Mouse (Mus musculus) cortical plate, adult 2 months (tissue): ENCODE measurements around the gene Cxcr5.

Experiments
- CTCF ChIP-seq: fragments of 200-500 bp; IDR thresholded peaks from 2 replicates; pipeline ENCODE4 v1.5.1; 2011; ENCODE audit warnings: mild to moderate bottlenecking, control low read depth, low read length; ENCODE audit not compliant: insufficient read depth; ENCODE audit errors: extremely low read depth
- POLR2A ChIP-seq: fragments of 200-500 bp; IDR thresholded peaks from 2 replicates; pipeline ENCODE4 v1.6.1; 2011; ENCODE audit warnings: mild to moderate bottlenecking, low read length, control low read depth; ENCODE audit not compliant: insufficient read depth; ENCODE audit errors: extremely low read depth

DNA sequence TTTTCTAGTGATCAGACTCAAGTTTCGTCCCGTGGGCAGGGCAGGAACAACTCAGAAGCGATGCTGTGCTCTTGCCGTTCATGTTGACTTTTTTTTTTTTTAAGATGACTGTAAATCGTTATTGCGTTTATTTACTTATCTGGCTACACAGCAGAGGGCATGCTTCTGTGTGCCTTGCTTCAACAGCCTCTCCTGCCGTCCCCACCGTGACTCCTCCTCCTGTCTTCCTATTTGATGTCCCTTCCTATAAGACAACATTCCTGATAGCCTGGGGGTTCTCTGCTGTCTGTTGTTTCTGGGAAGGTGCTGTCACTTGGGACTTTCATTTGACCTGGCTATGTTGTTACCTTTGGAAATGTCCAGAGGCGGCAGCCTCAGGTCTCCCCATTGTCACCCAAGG lies 26.9 kb upstream of the Cxcr5 start:
- TF ChIP-seq POLR2A = no peak
- no peak for TF ChIP-seq CTCF
